Mouse (Mus musculus) erythroblast, embryonic 14.5 days (primary cell): ENCODE data around the gene Ccdc153. TPM values are rescaled to one million over a fixed set of nuclear protein-coding genes. Genes with fewer than 3 reads are reported as not detected.
A peak's percentile ranks its signal among the peaks of the same experiment; 100 is the strongest.

Experiments
- H3K27me3 ChIP-seq: 2 replicates; pipeline ENCODE4 v1.6.1; 2012; ENCODE audit warnings: inconsistent platforms; ENCODE audit not compliant: control insufficient read depth
- H3K36me3 ChIP-seq: 2 replicates; pipeline ENCODE4 v1.6.1; 2012; ENCODE audit warnings: mild to moderate bottlenecking, inconsistent platforms; ENCODE audit not compliant: control insufficient read depth
- H3K4me1 ChIP-seq: 2 replicates; pipeline ENCODE4 v1.6.1; 2012; ENCODE audit warnings: inconsistent platforms; ENCODE audit not compliant: control insufficient read depth
- H3K4me3 ChIP-seq: replicated peaks from 2 replicates; pipeline ENCODE3; 2012; ENCODE audit warnings: moderate library complexity, mild to moderate bottlenecking, inconsistent platforms
- H3K9me3 ChIP-seq: 2 replicates; pipeline ENCODE4 v1.6.1; 2012; ENCODE audit warnings: low read length, inconsistent platforms, mixed read lengths; ENCODE audit not compliant: control insufficient read depth
- GATA1 ChIP-seq: IDR thresholded peaks from 2 replicates; pipeline ENCODE4 v1.6.1; 2012; ENCODE audit warnings: low read length, inconsistent platforms, mixed read lengths
- TAL1 ChIP-seq: IDR thresholded peaks from 3 replicates; pipeline ENCODE4 v1.6.1; 2012; ENCODE audit warnings: low read length, inconsistent platforms, mixed read lengths
- polyA plus RNA-seq: library from polyadenylated mRNA; stranded (reverse); fragments of >175 nt; gene quantifications from 2 replicates; pipeline ENCODE4 v1.2.3, GENCODE M21; 2012

The Ccdc153 gene
- polyA plus RNA-seq, 1 experiment, result not detected

GRCm38 (mm10) chr9:44288076-44288958 lies 47.8 kb downstream of the Ccdc153 start, which contains the start of gene Abcg4:
TSS of gene Abcg4 (minus strand) at chr9:44288615.
- H3K9me3 ChIP-seq, result peaks cover 12% of the 10 kb centered on the region
- H3K36me3 ChIP-seq, result peaks cover 81% of the 10 kb centered on the region
- H3K4me1 ChIP-seq, result peaks cover 88% of the 10 kb centered on the region
- H3K4me3 ChIP-seq, result peak within 1 kb of the TSS; percentile 100
- peak; percentile 67 for TF ChIP-seq TAL1
- peak; percentile 79 for TF ChIP-seq GATA1
- H3K27me3 ChIP-seq, result peaks cover 2% of the 10 kb centered on the region; the same call in 1 of the 2 replicates

- TF ChIP-seq GATA1 (no peak), TAL1 (no peak)
Measured at GRCm38 (mm10) chr9:44288959-44289291, 48.4 kb downstream of the Ccdc153 start.

GRCm38 (mm10) chr9:44292490-44292889 lies 52.0 kb downstream of the Ccdc153 start:
- Histone ChIP-seq H3K4me3 (no peak overlapping the region), H3K27me3 (no peaks in the 10 kb centered on the region; the same call in 1 of the 2 replicates), H3K36me3 (peaks cover 85% of the 10 kb centered on the region), H3K4me1 (peaks cover 51% of the 10 kb centered on the region), H3K9me3 (peaks cover 12% of the 10 kb centered on the region)
- TF ChIP-seq TAL1, result no peak
- TF ChIP-seq GATA1, result no peak

More at GRCm38 (mm10) chr9:44288959-44289291, 48.4 kb downstream of the Ccdc153 start:
- Histone ChIP-seq H3K27me3 (peaks cover 2% of the 10 kb centered on the region; the same call in 1 of the 2 replicates), H3K4me1 (peaks cover 83% of the 10 kb centered on the region), H3K9me3 (peaks cover 12% of the 10 kb centered on the region), H3K36me3 (peaks cover 81% of the 10 kb centered on the region), H3K4me3 (peak overlapping the region; percentile 100)

Other genes starting within 250 kb of the Ccdc153 start
- not detected in 2 replicates for gene Thy1, start 197.3 kb upstream of the Ccdc153 start, polyA plus RNA-seq
- gene Usp2, start 173.7 kb upstream of the Ccdc153 start, polyA plus RNA-seq, result 0.05 TPM in 1 of 2 replicates, not detected in the other
- not detected in 2 replicates for gene Mfrp, start 138.9 kb upstream of the Ccdc153 start, polyA plus RNA-seq
- 0.08 TPM in 1 of 2 replicates, not detected in the other for gene C1qtnf5, start 133.4 kb upstream of the Ccdc153 start, polyA plus RNA-seq
- not detected in 2 replicates for gene Gm49380, start 127.2 kb upstream of the Ccdc153 start, polyA plus RNA-seq
- gene Rnf26, start 127.2 kb upstream of the Ccdc153 start, polyA plus RNA-seq, result 8.5 and 11.1 TPM in 2 replicates
- not detected in 2 replicates for gene Mcam, start 106.2 kb upstream of the Ccdc153 start, polyA plus RNA-seq
- gene Cbl, start 6.6 kb upstream of the Ccdc153 start, polyA plus RNA-seq, result 0.13 and 0.16 TPM in 2 replicates
- not detected in 2 replicates for gene Pdzd3, start 10.8 kb downstream of the Ccdc153 start, polyA plus RNA-seq
- 0.07 TPM in 1 of 2 replicates, not detected in the other for gene Nlrx1, start 27.9 kb downstream of the Ccdc153 start, polyA plus RNA-seq
- 19.1 and 19.9 TPM in 2 replicates for gene Abcg4, start 47.9 kb downstream of the Ccdc153 start, polyA plus RNA-seq
- gene Hinfp, start 65.0 kb downstream of the Ccdc153 start, polyA plus RNA-seq, result 0.57 and 0.75 TPM in 2 replicates
- 24.5 and 25.4 TPM in 2 replicates for gene C2cd2l, start 79.6 kb downstream of the Ccdc153 start, polyA plus RNA-seq
- gene Dpagt1, start 85.3 kb downstream of the Ccdc153 start, polyA plus RNA-seq, result 0.15 and 0.20 TPM in 2 replicates
- gene H2afx, start 94.0 kb downstream of the Ccdc153 start, polyA plus RNA-seq, result 364 and 434 TPM in 2 replicates
- 331 and 361 TPM in 2 replicates for gene Hmbs, start 103.6 kb downstream of the Ccdc153 start, polyA plus RNA-seq
- gene Vps11, start 121.0 kb downstream of the Ccdc153 start, polyA plus RNA-seq, result 1.4 and 1.5 TPM in 2 replicates
- 0.69 and 0.80 TPM in 2 replicates for gene Hyou1, start 138.8 kb downstream of the Ccdc153 start, polyA plus RNA-seq
- gene Slc37a4, start 156.2 kb downstream of the Ccdc153 start, polyA plus RNA-seq, result 0.23 and 0.31 TPM in 2 replicates
- gene Rps25, start 166.5 kb downstream of the Ccdc153 start, polyA plus RNA-seq, result 16.3 and 35.8 TPM in 2 replicates
- gene Trappc4, start 166.9 kb downstream of the Ccdc153 start, polyA plus RNA-seq, result 0.37 and 0.65 TPM in 2 replicates
- 1.1 and 1.5 TPM in 2 replicates for gene Ccdc84, start 177.9 kb downstream of the Ccdc153 start, polyA plus RNA-seq
- gene Foxr1, start 200.5 kb downstream of the Ccdc153 start, polyA plus RNA-seq, result not detected in 2 replicates
- not detected in 2 replicates for gene Upk2, start 214.3 kb downstream of the Ccdc153 start, polyA plus RNA-seq
- 0.06 and 0.09 TPM in 2 replicates for gene Bcl9l, start 242.1 kb downstream of the Ccdc153 start, polyA plus RNA-seq